Mouse (Mus musculus): ENCODE results near the gene Mrtfb.

The Mrtfb gene

GRCm38 (mm10) chr16:13401591-13401990 is 145.3 kb downstream of the Mrtfb start:
- no peak for DNase-seq (ENCODE audit: low spot score)

GRCm38 (mm10) chr16:13404656-13405055 is 148.4 kb downstream of the Mrtfb start:
- no peak for DNase-seq (ENCODE audit: low spot score)

GRCm38 (mm10) chr16:13405403-13405802 is 149.1 kb downstream of the Mrtfb start:
- no peak for DNase-seq (ENCODE audit: low spot score)

GRCm38 (mm10) chr16:13409530-13410163 is 153.4 kb downstream of the Mrtfb start:
- DNase-seq (ENCODE audit: low spot score) = no peak

- no peak for DNase-seq (ENCODE audit: low spot score)
Measured at GRCm38 (mm10) chr16:13410760-13411159, 154.5 kb downstream of the Mrtfb start.

- DNase-seq (ENCODE audit: low spot score) = no peak
Measured at GRCm38 (mm10) chr16:13411531-13411930, 155.2 kb downstream of the Mrtfb start.

- no peak for DNase-seq (ENCODE audit: low spot score)
Measured at GRCm38 (mm10) chr16:13414566-13414965, 158.3 kb downstream of the Mrtfb start.

GRCm38 (mm10) chr16:13414972-13415371 is 158.7 kb downstream of the Mrtfb start:
- no peak for DNase-seq (ENCODE audit: low spot score)

GRCm38 (mm10) chr16:13415465-13415864 is 159.2 kb downstream of the Mrtfb start:
- no peak for DNase-seq (ENCODE audit: low spot score)

GRCm38 (mm10) chr16:13416465-13416864 is 160.2 kb downstream of the Mrtfb start:
- no peak for DNase-seq (ENCODE audit: low spot score)

- DNase-seq (ENCODE audit: low spot score) = no peak
Measured at GRCm38 (mm10) chr16:13417904-13418303, 161.6 kb downstream of the Mrtfb start.

GRCm38 (mm10) chr16:13419752-13420151 is 163.5 kb downstream of the Mrtfb start:
- no peak for DNase-seq (ENCODE audit: low spot score)

- no peak for DNase-seq (ENCODE audit: low spot score)
Measured at GRCm38 (mm10) chr16:13422522-13422921, 166.2 kb downstream of the Mrtfb start.

GRCm38 (mm10) chr16:13423587-13424355 is 167.5 kb downstream of the Mrtfb start:
- no peak for DNase-seq (ENCODE audit: low spot score)

GRCm38 (mm10) chr16:13425804-13426203 is 169.5 kb downstream of the Mrtfb start:
- DNase-seq (ENCODE audit: low spot score) = no peak

GRCm38 (mm10) chr16:13426831-13427589 is 170.7 kb downstream of the Mrtfb start:
- DNase-seq (ENCODE audit: low spot score) = no peak

- no peak for DNase-seq (ENCODE audit: low spot score)
Measured at GRCm38 (mm10) chr16:13428077-13428476, 171.8 kb downstream of the Mrtfb start.

GRCm38 (mm10) chr16:13428806-13429205 is 172.5 kb downstream of the Mrtfb start:
- no peak for DNase-seq (ENCODE audit: low spot score)

GRCm38 (mm10) chr16:13429921-13430606 is 173.8 kb downstream of the Mrtfb start:
- DNase-seq (ENCODE audit: low spot score) = no peak

- DNase-seq (ENCODE audit: low spot score) = no peak
Measured at GRCm38 (mm10) chr16:13430940-13431339, 174.7 kb downstream of the Mrtfb start.

GRCm38 (mm10) chr16:13435627-13436026 is 179.3 kb downstream of the Mrtfb start:
- DNase-seq (ENCODE audit: low spot score) = no peak

All from ovary, postnatal 10 days (tissue).